Mouse (Mus musculus): ENCODE measurements at regions not wholly inside any gene's neighbourhood (a gene's known extent, or its start where the extent isn't known, plus 50 kb on each side); places are given as distances from the start of the nearest gene placed in this dataset.
A peak's percentile ranks its signal among the peaks of the same experiment; 100 is the strongest.

DNA sequence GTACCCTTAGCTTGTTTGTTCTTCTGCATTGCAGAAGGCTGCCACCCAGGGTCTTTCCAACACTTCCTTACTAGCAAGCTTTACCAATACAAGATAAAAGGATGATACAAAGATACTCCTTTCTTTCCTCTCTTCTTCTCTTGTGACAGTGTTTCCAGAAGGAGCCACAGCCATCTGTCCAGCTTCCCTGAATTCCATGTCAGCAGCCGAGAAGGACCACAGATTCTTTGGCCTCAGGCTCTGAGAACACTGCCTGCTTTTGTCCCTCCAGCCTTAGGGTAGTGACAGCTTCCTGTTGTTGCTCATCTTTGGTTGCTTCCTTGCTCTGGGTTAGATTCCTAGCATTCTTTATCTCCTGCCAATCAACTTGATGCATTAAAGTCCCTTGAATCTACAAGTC is 60.4 kb upstream of the Fndc3a start:
- no peaks in the 10 kb centered on the region for H3K27me3 ChIP-seq (ENCODE audit: control insufficient read depth, insufficient read depth, low read length)
- no peak overlapping the region for H3K9ac ChIP-seq (replicated peaks; ENCODE audit: low read length)
- no peaks in the 10 kb centered on the region for H3K9me3 ChIP-seq (replicated peaks; ENCODE audit: control insufficient read depth, low read length)
- no peak for ATAC-seq (replicated peaks; ENCODE audit: insufficient number of reproducible peaks, low FRiP score, low TSS enrichment, low read depth)
- no peak overlapping the region for H3K4me3 ChIP-seq (ENCODE audit: low read depth, low read length)
- no peak overlapping the region for H3K27ac ChIP-seq (replicated peaks; ENCODE audit: low read depth, low read length)
- no peak overlapping the region for H3K4me2 ChIP-seq (ENCODE audit: low read depth, low read length)
- H3K4me1 ChIP-seq (ENCODE audit: control insufficient read depth, insufficient read depth, low read length), result no peaks in the 10 kb centered on the region
- DNase-seq (ENCODE audit: low spot score), result peak; percentile 14
- 4% methylated on average over 1 of the region's 1 CpGs for WGBS
- no peaks in the 10 kb centered on the region for H3K36me3 ChIP-seq (replicated peaks; ENCODE audit: control insufficient read depth, insufficient read depth, low read depth, low read length)

- no peak overlapping the region for H3K4me2 ChIP-seq (ENCODE audit: low read depth, low read length)
- no peak for DNase-seq (ENCODE audit: low spot score)
- no peaks in the 10 kb centered on the region for H3K9me3 ChIP-seq (replicated peaks; ENCODE audit: control insufficient read depth, low read length)
- no peaks in the 10 kb centered on the region for H3K4me1 ChIP-seq (ENCODE audit: control insufficient read depth, insufficient read depth, low read length)
- no peak overlapping the region for H3K4me3 ChIP-seq (ENCODE audit: low read depth, low read length)
- no peak for ATAC-seq (replicated peaks; ENCODE audit: insufficient number of reproducible peaks, low FRiP score, low TSS enrichment, low read depth)
- H3K27ac ChIP-seq (replicated peaks; ENCODE audit: low read depth, low read length), result no peak overlapping the region
- no peaks in the 10 kb centered on the region for H3K36me3 ChIP-seq (replicated peaks; ENCODE audit: control insufficient read depth, insufficient read depth, low read depth, low read length)
- H3K9ac ChIP-seq (replicated peaks; ENCODE audit: low read length), result no peak overlapping the region
- H3K27me3 ChIP-seq (ENCODE audit: control insufficient read depth, insufficient read depth, low read length), result no peaks in the 10 kb centered on the region
Measured at GRCm38 (mm10) chr14:72760123-72760522, 50.3 kb upstream of the Fndc3a start.

Data from embryonic facial prominence, embryonic 11.5 days (tissue).